Comparison of ENCODE assay signal across 21 mouse cellular contexts in the genomic region with DNA sequence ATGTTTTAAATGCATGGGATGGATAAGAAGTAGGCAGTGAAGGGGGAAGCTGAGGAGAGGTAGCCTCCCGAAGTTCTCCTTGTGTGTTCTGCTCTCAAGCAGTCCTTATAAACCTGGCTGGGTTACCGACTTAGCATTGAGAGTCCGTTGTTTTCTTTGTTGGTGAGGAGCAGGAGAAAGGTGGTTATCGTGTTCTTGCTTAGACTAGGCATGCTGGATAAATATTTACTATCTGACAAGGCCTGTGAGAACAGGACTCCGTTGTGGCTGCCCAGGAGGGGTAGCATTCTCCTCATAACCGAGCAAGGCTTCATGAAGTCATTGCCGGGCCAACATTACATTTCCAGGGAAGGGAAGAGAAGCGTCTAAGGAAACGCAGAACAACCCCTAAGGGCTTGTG.
DNase-seq lines count a peak whose midpoint lies in the region; ATAC-seq and TF ChIP-seq lines count a peak whose summit lies in the region.
"Had no signal": no experiment of that assay in that cellular context is flagged by ENCODE, and none has a peak within 500 bp of the region (broad histone marks: within the 10 kb centered on the region; RNA-seq: fewer than 3 reads in every experiment).

No protein-coding gene starts in this region.

- no peak for TF ChIP-seq EP300 in stomach, postnatal 0 days (optimal IDR thresholded peaks at IDR 0.05)

- H3K36me3 ChIP-seq in embryonic facial prominence, embryonic 13.5 days, result peaks cover 8% of the 10 kb centered on the region
- peaks cover 30% of the 10 kb centered on the region for H3K36me3 ChIP-seq in embryonic facial prominence, embryonic 10.5 days (replicated peaks)
- H3K36me3 ChIP-seq in lung, embryonic 16.5 days (ENCODE audit: control insufficient read depth, insufficient read depth, low read length), result no peaks in the 10 kb centered on the region
- H3K36me3 ChIP-seq in stomach, postnatal 0 days (ENCODE audit: control insufficient read depth, insufficient read depth, low read length), result no peaks in the 10 kb centered on the region
- H3K36me3 ChIP-seq: G1E; liver, embryonic 15.5 days had no signal

- TF ChIP-seq CTCF in layer of hippocampus, adult 2 months (conservative IDR thresholded peaks at IDR 0.05), result no peak
- TF ChIP-seq CTCF in stomach, postnatal 0 days (IDR thresholded peaks at IDR 0.05; ENCODE audit: low read depth), result no peak

- peak overlapping the region; percentile 57 for H3K27ac ChIP-seq in embryonic facial prominence, embryonic 13.5 days
- no peak overlapping the region for H3K27ac ChIP-seq in embryonic facial prominence, embryonic 10.5 days (replicated peaks)
- peak overlapping the region; percentile 53 for H3K27ac ChIP-seq in layer of hippocampus, adult 2 months
- H3K27ac ChIP-seq in lung, embryonic 16.5 days (ENCODE audit: low read length), result peak overlapping the region; percentile 57
- H3K27ac ChIP-seq in stomach, postnatal 0 days (replicated peaks), result no peak overlapping the region
- H3K27ac ChIP-seq: gastrocnemius, adult 2 months; liver, embryonic 15.5 days had no signal

- H3K27me3 ChIP-seq in embryonic facial prominence, embryonic 13.5 days, result no peaks in the 10 kb centered on the region
- H3K27me3 ChIP-seq in embryonic facial prominence, embryonic 10.5 days (replicated peaks; ENCODE audit: low read depth, poor library complexity, severe bottlenecking), result no peaks in the 10 kb centered on the region
- H3K27me3 ChIP-seq in lung, embryonic 16.5 days (ENCODE audit: control insufficient read depth, insufficient read depth, low read depth, low read length), result no peaks in the 10 kb centered on the region
- H3K27me3 ChIP-seq in stomach, postnatal 0 days (ENCODE audit: control insufficient read depth, insufficient read depth, low read length), result no peaks in the 10 kb centered on the region
- H3K27me3 ChIP-seq: liver, embryonic 15.5 days had no signal

- WGBS in embryonic facial prominence, embryonic 13.5 days, result 55% methylated on average over 9 of the region's 9 CpGs
- 79% methylated on average over 9 of the region's 9 CpGs for WGBS in embryonic facial prominence, embryonic 10.5 days
- 45% methylated on average over 9 of the region's 9 CpGs for WGBS in lung, embryonic 16.5 days
- 42% methylated on average over 9 of the region's 9 CpGs for WGBS in stomach, postnatal 0 days

- H3K9me3 ChIP-seq in embryonic facial prominence, embryonic 13.5 days, result no peaks in the 10 kb centered on the region
- H3K9me3 ChIP-seq in embryonic facial prominence, embryonic 10.5 days, result no peaks in the 10 kb centered on the region
- H3K9me3 ChIP-seq in lung, embryonic 16.5 days (ENCODE audit: control insufficient read depth, low read length), result no peaks in the 10 kb centered on the region
- no peaks in the 10 kb centered on the region for H3K9me3 ChIP-seq in stomach, postnatal 0 days (ENCODE audit: control insufficient read depth, low read length)
- H3K9me3 ChIP-seq: liver, embryonic 15.5 days had no signal

- no peak overlapping the region for H3K9ac ChIP-seq in embryonic facial prominence, embryonic 13.5 days
- H3K9ac ChIP-seq in lung, embryonic 16.5 days (ENCODE audit: low read length), result no peak overlapping the region
- H3K9ac ChIP-seq in stomach, postnatal 0 days (ENCODE audit: low read length), result no peak overlapping the region; the same call in 1 of the 2 replicates
- H3K9ac ChIP-seq: forebrain, postnatal 0 days; liver, embryonic 15.5 days had no signal

- DNase-seq in embryonic facial prominence, embryonic 10.5 days (ENCODE audit: low spot score), result no peak
- no peak for DNase-seq in layer of hippocampus, adult 2 months (ENCODE audit: low spot score in 2 of 2)
- no peak for DNase-seq in layer of hippocampus, postnatal 14 days (ENCODE audit: low spot score in 2 of 2)
- DNase-seq in stomach, postnatal 0 days (ENCODE audit: low spot score), result no peak
- DNase-seq in cerebellum, adult 18-20 months, result no peak
- DNase-seq: adrenal gland, adult 8-10 months; cerebellum, adult 11 months; cerebellum, postnatal 36 days; forebrain, postnatal 0 days; gastrocnemius, adult 2 months; heart, adult 11 months; layer of hippocampus, postnatal 36 days; spleen, adult 18-20 months; thymus, postnatal 14 days had no signal

- H3K4me1 ChIP-seq in embryonic facial prominence, embryonic 13.5 days, result peaks cover 63% of the 10 kb centered on the region
- H3K4me1 ChIP-seq in embryonic facial prominence, embryonic 10.5 days, result peaks cover 32% of the 10 kb centered on the region
- H3K4me1 ChIP-seq in lung, embryonic 16.5 days (replicated peaks; ENCODE audit: control insufficient read depth, insufficient read depth, low read length), result peaks cover 24% of the 10 kb centered on the region
- no peaks in the 10 kb centered on the region for H3K4me1 ChIP-seq in stomach, postnatal 0 days (replicated peaks; ENCODE audit: control insufficient read depth, insufficient read depth)
- H3K4me1 ChIP-seq: liver, embryonic 15.5 days had no signal

- H3K4me3 ChIP-seq in embryonic facial prominence, embryonic 13.5 days, result no peak overlapping the region
- H3K4me3 ChIP-seq in embryonic facial prominence, embryonic 10.5 days, result no peak overlapping the region
- H3K4me3 ChIP-seq in layer of hippocampus, adult 2 months, result no peak overlapping the region
- no peak overlapping the region for H3K4me3 ChIP-seq in lung, embryonic 16.5 days (ENCODE audit: low read length)
- H3K4me3 ChIP-seq in stomach, postnatal 0 days (ENCODE audit: low read depth, low read length), result no peak overlapping the region
- H3K4me3 ChIP-seq: gastrocnemius, adult 2 months; liver, embryonic 15.5 days had no signal

- H3K4me2 ChIP-seq in embryonic facial prominence, embryonic 13.5 days, result no peak overlapping the region
- H3K4me2 ChIP-seq in lung, embryonic 16.5 days (ENCODE audit: low read depth, low read length), result no peak overlapping the region
- H3K4me2 ChIP-seq in stomach, postnatal 0 days (replicated peaks; ENCODE audit: low read depth), result no peak overlapping the region
- H3K4me2 ChIP-seq: liver, embryonic 15.5 days had no signal

- ATAC-seq in embryonic facial prominence, embryonic 13.5 days (ENCODE audit: insufficient number of reproducible peaks, insufficient read depth, low FRiP score, low TSS enrichment, low read depth), result no peak
- peak; percentile 30; the same call in 1 of the 2 replicates for ATAC-seq in lung, embryonic 16.5 days (ENCODE audit: low read depth)
- peak; percentile 19; the same call in 1 of the 2 replicates for ATAC-seq in stomach, postnatal 0 days (ENCODE audit: low FRiP score, low TSS enrichment)
- no peak for ATAC-seq in cerebellum, adult (ENCODE audit: insufficient number of reproducible peaks, low FRiP score, low TSS enrichment)
- ATAC-seq: CD4-positive, CD25-positive, alpha-beta regulatory T cell, adult 4 months; forebrain, postnatal 0 days; inflammation-experienced regulatory T-cells, adult 6 months had no signal

Comparison
In these comparisons a context has a peak if more than half of its experiments do, and no peak if none do; other contexts are left out.
1. H3K27ac ChIP-seq: peak in embryonic facial prominence, embryonic 13.5 days (single experiment), layer of hippocampus, adult 2 months (single experiment) and lung, embryonic 16.5 days (single experiment); none in embryonic facial prominence, embryonic 10.5 days (single experiment) and stomach, postnatal 0 days (single experiment).
2. ATAC-seq: peak in lung, embryonic 16.5 days (single experiment) and stomach, postnatal 0 days (single experiment); none in embryonic facial prominence, embryonic 13.5 days (single experiment) and cerebellum, adult (single experiment).